Mouse (Mus musculus) cerebellum, postnatal 4 days (tissue): ENCODE measurements around the gene Scamp4.
"Not testable (repeated sequence)": the region's sequence is repeated elsewhere in the genome, so short reads cannot be mapped to it uniquely, and the experiment has no call there.

Experiments
- DNase-seq, 2 experiments: peaks; one replicate each; pipeline ENCODE4 v3.0.0; 2022; ENCODE audit warnings: low spot score in 2 of 2, mixed read lengths in 1 of 2

Gene Scamp4

GRCm38 (mm10) chr10:80578131-80578750, 24.4 kb upstream of the Scamp4 start:
- DNase-seq, result peak; percentile 62 to 86

GRCm38 (mm10) chr10:80578911-80579310, 23.8 kb upstream of the Scamp4 start:
- no peak for DNase-seq

DNA sequence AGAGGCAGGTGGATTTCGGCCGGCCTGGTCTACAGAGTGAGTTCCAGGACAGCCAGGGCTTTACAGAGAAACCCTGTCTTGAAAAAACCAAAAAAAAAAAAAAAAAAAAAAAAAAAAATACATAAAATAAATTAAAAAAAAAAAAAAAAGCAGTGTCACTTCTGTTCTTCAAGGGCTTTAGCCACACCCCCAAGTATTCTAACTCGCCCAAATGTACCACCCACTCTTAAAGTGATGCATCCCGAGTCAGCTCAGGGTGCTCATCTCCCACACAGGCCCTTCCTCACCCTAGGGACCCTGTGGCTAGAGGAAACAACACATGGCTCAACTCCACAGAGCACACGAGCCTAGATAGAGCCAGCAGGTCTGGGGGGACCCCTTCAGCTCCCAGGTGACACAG, 19.6 kb upstream of the Scamp4 start:
- DNase-seq, result no peak

DNA sequence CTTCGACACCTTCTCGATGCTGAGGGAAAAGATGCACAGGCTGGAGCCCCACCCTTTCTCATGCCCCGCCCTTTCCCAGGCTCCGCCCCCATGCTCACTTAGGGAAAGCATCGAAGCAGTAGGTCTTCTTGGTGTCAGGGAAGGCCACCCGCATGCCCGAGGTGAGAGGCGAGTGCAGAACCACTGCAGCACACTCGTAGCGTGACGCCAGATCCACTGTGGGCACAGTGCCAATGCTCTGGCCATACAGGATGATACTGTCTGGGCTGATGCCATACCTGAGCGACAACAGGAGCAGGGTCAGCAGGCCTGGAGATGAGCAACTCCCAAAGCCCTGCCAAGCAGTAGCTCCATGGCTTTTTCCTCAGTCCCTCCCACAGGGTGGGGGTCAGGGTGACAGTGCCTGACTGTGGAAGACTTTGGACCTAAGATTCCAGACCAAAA, 18.6 kb upstream of the Scamp4 start:
- DNase-seq, result no peak

GRCm38 (mm10) chr10:80584642-80585552, 17.8 kb upstream of the Scamp4 start:
- DNase-seq, result no peak

DNA sequence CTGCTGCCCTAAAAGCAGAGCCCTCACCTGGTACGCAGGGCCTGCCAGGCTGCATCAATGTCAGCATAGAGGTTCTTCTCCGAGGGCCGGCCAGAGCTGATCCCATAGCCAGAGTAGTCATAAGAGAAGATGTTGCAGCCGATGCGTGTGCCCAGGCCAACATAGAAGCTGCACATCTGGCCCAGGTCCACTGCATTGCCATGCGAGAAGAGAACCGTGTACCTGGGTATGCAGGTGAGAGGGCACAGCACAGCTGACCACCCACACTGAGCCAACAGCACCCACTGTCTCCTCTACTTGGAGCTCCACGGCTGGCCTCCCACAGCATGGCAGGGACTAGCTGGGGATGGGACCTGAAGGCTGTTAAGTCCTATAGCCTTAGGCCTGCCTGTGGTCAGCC, 17.1 kb upstream of the Scamp4 start:
- DNase-seq, result no peak

GRCm38 (mm10) chr10:80586407-80587304, 16.0 kb upstream of the Scamp4 start:
- no peak for DNase-seq

- no peak for DNase-seq
These were observed 15.4 kb upstream of the Scamp4 start for GRCm38 (mm10) chr10:80587305-80587657.

DNA sequence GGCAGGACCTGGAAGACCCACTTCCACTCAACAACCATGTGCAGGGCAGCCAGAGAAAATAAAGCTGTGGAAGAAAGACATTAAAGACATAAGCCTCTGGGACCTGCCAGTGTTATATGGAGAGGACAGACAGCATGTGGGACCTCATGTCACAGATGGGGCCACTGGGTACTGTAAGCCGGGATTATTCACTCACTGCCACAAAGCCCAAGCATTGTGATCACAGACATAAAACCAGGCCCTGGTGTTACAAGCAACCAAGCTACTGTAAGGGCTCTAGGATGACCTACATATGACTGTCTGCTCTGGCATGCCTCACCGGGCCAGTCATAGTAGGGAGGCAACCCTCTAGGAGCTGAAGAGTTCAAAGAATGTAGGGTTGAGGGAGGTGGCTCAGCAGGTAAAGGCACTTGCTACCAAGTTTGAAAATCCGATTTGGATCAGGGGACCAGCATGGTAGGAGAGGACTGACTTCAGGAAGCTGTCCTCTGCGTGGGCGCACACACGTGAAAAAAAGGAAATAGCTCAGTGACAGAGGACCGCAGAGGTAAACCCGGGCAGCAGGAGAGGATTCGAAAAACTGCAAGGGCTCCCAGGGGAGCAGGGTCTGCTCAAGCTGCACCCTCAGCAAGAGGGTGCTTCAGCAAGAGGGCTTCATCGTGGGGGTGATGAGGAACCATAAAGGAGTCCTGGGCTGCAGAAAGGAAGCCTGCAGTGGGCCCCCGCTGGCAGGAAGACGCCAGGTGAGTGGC, 13.4 kb upstream of the Scamp4 start:
- DNase-seq, result no peak

DNA sequence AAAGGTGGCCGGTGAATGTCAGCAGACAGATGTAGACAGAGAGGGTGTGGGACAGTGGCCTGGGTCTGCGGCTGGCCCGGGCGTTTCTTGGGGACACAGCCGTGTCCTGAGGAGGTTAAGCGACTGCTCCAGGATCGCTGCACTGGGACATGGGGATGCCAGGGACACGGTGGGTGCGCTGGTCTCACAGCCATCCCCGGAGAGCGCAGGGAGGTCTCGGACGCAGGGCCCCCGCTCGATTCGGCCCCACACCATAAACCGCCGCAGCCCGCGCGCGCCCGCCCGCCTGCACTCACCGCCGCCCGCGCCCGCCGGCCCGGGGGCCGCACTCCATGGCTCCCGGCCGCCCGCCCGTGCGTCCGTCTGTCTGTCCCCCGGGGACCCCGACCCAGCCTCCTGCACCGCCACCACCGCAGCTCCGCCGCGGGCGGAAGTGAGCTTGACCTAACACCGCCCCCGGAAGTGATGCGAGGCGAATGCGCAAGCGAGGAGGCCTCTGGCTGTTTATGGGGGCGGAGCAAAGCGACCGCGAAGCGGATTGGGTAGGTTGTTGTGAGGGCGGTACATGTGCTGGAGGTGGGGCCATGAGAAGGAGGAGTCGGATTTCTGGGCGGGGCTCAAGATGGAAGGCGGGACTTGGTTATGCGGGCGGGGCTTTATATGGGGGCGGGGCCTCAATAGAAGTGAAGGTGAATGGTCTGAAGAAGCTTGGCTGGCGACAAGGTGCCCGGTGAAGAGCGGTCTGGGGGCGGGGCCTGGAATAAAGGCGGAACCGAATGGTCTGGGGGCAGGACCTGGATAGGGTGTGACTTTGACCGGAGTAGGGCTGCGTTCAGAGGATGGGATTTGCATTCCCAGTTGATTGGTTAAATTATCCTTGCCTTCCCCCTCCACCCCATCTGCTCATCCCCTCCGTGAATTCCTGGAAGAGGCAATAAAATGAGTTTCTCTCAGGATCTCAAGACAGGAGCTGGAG, 12.5 kb upstream of the Scamp4 start, which contains the start of gene Abhd17a:
Abhd17a (minus strand) TSS at position 463 of the 976 bp plus-strand sequence.
- peak; percentile 90 to 94 for DNase-seq

DNA sequence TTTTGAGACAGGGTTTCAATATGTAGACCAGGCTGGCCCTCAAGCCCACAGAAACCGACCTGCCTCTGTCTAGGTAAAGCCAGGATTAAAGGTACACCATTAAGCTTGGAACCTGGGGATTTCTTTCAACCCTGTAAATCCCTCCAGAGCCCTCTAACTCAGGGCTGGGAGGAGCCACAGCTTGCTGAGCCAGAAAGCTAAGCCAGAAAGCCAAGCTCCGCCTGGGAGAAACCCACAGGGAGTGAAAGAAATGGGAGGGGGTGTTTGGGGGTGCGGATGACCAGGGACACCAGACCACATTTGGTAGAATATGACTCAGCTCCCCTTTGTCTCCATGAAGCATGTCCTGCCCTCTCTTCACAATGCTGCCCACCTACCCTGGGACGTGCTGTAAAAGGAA, 6.4 kb upstream of the Scamp4 start:
- DNase-seq, result no peak

- no peak for DNase-seq
These were observed 692 bp downstream of the Scamp4 start for GRCm38 (mm10) chr10:80603364-80603763.

- DNase-seq, result no peak
These were observed 1.4 kb downstream of the Scamp4 start for GRCm38 (mm10) chr10:80604001-80604509.

DNA sequence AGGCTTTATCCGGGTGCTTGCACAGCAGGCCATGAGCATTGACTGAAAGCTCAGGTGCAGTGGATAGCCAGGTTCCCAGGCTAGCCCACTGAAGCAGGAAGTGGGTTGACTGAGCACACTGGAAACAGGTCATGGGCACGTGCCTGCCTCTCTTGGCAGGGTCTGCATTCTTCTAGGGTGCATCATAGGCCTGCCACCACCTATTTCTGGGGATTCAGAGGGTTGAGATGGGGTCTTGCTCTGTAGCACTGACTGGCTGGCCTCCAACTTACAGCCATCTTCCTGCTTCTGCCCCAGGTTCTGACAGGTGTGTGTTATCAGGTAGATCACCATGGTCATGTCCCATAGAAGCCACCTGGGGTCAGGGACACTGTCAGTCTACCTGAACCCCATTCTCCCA, 2.3 kb downstream of the Scamp4 start:
- DNase-seq, result no peak

DNA sequence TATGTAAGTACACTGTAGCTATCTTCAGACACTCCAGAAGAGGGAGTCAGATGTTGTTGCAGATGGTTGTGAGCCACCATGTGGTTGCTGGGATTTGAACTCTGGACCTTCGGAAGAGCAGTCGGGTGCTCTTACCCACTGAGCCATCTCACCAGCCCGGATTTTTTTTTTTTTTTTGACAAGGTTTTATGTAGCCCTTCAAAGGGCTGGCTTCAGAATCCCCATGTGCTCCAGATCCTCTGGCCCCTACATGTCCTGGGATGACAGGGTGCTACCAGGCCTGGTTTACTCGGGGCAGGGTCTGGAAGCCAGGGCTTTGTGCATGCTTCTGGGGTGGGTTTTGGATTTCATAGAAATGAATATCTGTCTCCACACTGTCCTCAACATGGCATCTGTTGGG, 3.0 kb downstream of the Scamp4 start, which contains the start of gene Gm49322:
Gm49322 (plus strand) TSS at position 301 of the 400 bp plus-strand sequence.
- DNase-seq, result not testable (repeated sequence)

DNA sequence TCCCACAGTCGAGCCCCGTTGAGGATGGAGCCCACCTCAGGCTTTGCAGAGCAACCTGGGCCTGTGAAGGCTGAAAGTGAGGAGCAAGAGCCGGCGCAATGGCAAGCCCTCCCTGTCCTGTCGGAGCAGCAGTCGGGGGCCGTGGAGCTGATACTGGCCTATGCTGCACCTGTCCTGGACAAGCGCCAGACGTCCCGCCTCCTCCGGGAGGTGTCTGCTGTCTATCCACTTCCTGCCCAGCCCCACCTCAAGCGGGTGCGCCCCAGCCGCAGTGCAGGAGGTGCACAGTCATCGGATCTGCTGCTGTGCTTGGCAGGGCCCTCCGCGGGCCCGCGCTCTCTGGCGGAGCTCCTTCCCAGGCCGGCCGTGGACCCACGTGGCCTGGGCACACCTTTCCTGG, 3.6 kb downstream of the Scamp4 start:
- no peak for DNase-seq

GRCm38 (mm10) chr10:80606737-80607350, 4.2 kb downstream of the Scamp4 start:
- no peak for DNase-seq

DNA sequence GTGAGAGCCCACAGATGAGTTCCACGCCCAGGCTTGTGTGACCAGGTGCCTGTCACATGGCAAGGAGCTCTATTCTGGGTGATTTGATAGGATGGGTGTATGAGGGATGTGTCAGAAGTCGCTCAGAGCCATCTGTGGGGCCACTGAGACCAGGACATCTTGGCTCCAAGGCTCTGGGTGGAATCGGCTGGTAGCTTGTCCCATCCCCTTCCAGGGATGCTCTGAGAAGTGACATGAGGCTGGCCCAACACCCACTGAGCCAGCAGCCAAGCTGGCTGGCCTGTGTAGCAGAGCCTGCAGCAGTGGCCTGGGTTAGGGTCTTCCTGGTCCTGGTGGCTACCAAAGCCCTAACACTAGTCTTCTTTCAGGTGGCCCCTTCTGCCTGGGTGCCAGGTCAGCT, 5.8 kb downstream of the Scamp4 start:
- no peak for DNase-seq

DNA sequence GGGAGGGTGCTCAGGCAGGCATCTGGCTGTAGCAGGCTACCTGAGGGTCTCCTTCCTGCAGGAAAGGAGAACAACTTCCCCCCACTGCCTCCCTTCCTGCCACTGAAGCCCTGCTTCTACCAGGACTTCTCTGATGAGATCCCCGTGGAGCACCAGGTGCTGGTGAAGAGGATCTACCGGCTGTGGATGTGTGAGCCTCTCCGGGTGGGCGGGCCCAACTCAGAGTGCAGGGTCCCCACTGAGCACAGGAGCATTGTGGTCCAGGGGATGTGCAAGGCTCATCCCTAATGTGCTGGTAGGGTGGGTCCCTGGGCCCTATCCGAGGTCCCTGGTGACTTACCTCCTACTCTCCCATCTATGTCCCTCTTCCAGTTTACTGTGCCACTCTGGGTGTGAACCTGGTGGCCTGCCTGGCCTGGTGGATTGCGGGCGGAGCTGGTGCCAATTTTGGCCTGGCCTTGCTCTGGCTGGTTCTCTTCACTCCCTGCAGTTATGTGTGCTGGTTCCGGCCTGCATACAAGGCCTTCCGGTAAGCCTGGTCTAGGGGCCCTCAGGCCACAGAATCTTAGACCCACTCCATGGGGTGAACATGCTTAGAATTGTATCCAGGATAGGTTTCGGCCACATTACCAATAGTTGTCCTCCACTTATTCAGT, 6.7 kb downstream of the Scamp4 start:
- no peak for DNase-seq
